Mouse (Mus musculus) kidney, adult 18-20 months (tissue): ENCODE measurements around the gene Vamp8.
A peak's percentile ranks its signal among the peaks of the same experiment; 100 is the strongest.

ENCODE experiments used
- DNase-seq: peaks from one replicate; pipeline ENCODE4 v3.0.0; 2021

Vamp8 gene

DNA sequence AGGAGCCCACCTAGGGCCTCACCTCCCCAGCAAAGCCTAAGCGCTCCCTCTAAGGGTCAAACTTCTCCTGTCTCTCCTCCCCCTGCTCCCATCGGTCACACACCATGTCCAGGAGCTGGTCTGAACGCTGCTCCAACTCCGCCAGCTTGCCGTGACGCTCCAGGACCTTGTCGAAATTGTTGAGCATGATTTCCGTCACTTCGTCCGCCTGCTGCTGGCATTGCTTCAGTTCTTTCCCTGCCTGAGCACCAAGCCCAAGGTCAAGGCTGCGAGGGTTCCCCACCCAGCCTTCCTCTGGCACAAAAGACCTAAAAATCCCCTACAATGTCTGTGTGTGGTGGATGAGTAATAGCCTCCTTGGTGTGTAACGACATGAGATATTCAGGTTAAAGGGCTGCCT, 20.4 kb downstream of the Vamp8 start:
- DNase-seq: no peak

GRCm38 (mm10) chr6:72369557-72369956, 20.9 kb downstream of the Vamp8 start:
- DNase-seq: no peak

DNA sequence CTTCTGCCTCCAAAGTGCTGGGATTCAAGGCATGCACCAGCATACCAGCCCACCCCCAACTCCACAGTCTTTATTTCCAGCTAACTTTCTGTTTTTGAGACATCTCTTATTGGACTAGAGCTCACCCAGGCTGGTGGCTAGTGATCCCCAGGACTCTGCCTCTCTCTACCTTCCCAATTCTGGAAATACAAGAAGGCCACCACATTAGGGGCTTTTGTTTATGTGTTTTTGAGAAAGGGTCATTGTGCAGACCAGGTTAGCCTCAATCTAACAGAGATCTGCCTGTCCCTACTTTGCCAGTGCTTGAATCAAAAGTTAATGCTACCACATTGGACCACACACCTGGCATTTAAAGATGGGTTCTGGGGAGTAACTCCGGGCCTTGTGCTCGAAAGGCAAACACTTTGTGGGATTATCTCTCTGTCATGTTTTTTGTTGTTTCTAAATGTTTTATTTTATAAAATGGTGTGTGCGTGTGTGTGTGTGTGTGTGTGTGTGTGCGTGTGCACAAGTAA, 23.0 kb downstream of the Vamp8 start:
- no peak for DNase-seq

DNA sequence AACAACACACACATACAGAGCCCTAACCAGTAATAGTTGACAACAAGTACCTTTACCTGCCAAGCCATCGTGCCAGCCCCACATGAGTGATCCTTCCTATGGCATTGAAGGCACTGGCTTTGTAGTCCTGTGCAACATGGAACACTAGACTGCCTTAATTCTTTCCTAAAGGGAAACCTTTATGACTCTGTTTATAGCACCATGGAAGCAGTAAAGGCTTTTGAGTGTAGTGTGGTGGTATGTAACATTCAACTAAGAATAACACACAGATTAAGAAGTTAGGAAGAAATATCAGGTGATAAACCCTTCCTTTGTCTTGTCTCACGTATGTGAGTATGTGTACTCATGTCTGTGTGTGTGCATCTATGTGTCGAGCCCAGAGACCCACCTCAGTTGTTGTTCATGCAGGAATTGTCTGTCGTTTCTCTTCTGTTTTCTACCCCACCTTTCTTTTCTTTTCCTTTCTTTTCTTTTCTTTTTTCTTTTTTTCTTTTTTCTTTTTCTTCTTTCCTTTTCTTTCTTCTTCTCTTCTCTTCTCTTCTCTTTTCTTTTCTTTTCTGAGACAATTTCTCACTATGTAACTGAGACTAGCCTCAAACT, 23.6 kb downstream of the Vamp8 start, which contains the start of gene Rnf181:
Gene Rnf181, minus strand, starts transcription at position 113 of the 600 bp plus-strand sequence.
- no peak for DNase-seq

DNA sequence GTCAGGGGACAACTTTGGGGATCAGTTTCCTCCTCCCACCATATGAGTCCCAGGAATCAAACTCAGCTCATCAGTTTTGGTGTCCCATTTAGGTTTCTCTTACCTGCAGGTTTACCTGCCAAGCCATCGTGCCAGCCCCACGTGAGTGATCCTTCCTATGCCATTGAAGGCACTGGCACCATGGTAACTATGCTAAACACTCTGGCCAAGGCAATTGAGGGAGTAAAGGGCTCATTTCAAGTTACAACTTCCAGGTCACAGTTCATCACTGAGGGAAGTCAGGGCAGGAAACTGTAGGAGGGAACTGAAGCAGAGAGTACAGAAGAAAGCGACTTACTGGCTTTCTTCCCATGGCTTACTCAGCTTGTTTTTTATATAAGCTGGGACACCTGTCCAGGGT, 24.2 kb downstream of the Vamp8 start:
- DNase-seq: no peak

GRCm38 (mm10) chr6:72364985-72365384, 25.5 kb downstream of the Vamp8 start:
- no peak for DNase-seq

DNA sequence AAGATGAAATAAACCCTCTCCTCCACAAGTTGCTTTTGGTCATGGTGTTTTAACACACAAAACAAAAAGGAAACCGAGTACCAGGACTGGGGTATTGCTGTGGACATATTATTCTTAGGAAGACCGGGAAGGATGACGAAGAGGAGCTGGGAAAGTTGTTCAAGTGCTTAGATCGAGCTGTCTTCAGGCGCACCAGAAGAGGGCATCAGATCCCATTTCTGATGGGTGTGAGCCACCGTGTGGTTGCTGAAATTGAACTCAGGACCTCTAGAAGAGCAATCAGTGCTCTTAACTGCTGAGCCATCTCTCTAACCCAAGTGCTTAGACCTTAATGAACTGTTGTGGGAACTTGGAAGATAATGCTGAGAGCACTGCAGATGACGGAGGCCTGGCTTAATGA, 26.5 kb downstream of the Vamp8 start:
- no peak for DNase-seq

- DNase-seq: peak; percentile 94
These were observed 28.1 kb downstream of the Vamp8 start for GRCm38 (mm10) chr6:72362132-72363028.

DNA sequence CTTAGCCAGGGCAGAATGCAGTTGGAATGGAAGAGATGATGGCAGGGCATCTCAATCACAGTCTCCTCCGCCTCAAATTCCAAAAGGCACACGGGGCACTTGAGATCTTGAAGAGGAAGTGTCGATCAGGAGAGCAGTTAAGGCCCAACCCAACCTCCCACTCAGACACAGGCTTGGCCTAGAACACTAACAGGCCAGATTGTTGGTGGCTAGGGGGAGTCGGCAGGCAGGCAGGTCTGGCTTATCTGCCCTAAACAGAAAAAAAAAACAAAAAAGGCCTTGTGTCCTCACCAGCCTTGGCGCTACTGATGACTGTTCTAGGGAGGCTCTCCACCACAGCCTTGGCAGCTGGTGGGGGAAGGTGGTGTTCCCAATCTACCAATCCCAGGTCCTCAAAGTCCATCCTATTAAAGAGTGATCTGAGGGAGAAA, 29.4 kb downstream of the Vamp8 start:
- no peak for DNase-seq

- peak; percentile 70 for DNase-seq
These were observed 29.9 kb downstream of the Vamp8 start for GRCm38 (mm10) chr6:72360599-72360935.

GRCm38 (mm10) chr6:72359891-72360598, 30.5 kb downstream of the Vamp8 start:
- DNase-seq: peak; percentile 56

DNA sequence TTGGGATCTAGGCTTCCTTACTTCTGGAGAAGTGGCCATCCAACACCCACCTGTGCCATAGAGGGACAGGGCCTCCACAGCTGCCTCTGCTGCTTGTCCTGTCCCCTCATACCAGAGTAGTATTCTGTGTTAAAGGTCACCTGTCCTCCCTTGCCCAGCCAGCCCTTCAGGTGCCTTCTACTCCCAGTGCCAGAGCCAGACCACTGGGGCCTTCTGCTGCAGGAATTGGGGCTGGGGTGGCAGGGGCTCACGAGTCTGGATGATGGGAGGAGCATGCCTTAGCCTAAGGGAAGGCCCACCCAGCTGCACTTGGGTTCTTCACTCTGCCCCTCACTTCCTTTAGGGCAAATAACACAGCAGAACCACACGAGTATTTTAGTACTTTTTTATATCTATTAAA, 31.2 kb downstream of the Vamp8 start:
- no peak for DNase-seq

GRCm38 (mm10) chr6:72358086-72358764, 32.3 kb downstream of the Vamp8 start:
- DNase-seq: no peak

DNA sequence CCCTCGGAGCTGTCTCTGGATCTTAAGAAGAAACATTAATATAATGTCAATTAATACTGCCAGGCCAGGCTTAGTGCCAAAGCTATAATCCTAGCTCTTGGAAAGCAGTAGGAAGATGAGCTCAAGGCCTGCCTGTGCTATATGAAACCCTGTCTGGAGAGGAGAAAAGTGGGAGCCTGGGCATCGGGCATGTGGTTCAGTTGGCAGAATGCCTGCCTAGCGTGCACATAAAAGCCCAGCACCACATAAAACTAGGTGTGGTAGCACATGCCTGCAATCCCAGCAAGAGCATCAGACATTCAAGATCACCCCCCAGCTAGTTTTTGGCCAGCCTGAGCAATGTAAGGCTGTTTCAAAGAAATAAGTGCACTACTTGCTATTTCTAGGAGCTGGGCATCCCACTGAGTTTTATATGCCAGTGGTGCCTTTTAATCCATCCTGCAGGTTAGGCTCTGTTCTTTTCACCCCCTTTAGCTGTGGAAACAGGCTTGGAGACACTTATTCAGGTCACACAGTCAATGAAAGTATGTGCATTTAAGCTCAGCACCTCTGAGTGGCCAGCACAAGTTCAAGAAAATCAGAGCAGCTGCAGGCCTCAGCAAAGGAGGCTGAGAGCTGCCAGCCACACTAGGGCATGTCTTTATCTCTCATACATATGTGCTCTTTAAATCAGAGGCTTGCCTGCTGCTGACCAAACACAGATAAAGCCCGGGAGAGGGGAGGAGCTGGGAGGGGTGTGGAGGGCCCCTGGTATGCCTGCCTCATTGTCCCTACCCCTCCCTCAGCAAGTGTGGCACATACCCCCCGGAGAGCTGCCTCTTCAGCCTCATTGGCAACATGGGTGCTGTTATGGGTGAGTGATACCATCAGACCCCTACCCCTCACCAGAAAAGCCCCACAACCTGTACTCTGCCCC, 33.1 kb downstream of the Vamp8 start:
- DNase-seq: no peak

DNA sequence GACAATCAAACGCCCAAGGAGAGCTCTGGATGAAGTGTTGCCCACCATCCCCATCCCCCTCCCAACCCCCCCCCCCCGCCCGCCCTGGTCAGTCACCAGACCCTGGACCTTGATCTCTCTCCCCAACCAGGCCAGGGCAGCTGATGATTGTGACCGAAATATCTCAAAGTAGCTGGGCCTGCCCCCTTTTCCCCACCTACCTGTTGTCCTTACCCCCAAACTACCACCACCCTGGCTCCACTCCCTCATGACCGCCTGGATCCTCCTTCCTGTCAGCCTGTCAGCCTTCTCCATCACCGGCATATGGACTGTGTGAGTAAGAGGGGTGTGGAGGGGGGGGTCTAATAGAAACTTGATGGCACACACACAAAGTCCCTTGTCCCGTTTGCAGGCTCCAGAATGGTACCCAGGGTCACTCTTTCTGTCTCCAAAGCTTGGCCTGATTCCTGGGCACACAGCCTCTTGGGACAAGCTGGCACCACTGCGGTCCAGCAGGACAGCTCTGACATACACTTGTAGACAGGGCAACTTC, 34.4 kb downstream of the Vamp8 start:
- no peak for DNase-seq

DNA sequence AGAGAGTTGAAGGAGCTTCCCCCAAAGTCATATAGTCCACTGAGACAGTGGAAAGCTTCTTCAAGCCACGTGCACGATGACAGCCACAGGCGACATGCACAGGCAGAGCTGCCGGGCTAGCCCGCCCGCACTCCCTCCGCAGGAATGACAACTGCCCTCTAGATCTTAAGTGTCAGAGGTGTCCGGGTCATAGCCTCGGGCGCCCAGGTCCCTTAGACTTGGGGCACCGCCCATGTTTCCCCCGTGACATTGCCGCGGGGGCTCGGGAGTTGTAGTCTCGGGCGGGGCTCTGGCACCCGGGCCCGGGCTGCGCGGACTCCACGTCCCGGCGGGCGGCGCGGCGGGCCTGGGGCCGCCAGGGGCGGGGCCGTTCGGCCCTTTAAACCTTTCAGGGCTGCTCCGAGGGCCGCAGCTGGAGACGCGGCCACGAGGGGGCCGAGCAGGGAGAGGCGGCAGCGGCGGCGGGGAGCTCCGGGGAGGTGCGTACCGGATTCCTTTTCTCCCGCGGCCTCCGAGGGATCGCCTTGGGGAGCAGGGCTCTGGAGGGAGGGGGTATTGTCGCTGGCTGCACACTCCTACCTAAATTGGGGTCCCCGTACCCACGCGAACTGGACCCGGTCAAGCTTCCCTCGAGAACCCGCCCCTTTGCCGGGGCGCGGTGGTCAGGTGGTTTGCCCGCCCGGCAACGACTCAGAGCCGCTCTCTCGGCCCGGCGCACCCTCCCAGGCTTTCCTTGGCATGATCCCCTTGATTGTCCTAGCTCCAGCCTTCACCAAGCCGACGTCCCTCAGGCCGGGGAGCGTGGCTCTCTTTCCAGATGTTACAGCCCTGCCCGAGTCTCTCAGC, 35.2 kb downstream of the Vamp8 start, which contains the start of gene Tmem150a:
Gene Tmem150a, plus strand, starts transcription at position 382 of the 846 bp plus-strand sequence.
- DNase-seq: peak; percentile 90

DNA sequence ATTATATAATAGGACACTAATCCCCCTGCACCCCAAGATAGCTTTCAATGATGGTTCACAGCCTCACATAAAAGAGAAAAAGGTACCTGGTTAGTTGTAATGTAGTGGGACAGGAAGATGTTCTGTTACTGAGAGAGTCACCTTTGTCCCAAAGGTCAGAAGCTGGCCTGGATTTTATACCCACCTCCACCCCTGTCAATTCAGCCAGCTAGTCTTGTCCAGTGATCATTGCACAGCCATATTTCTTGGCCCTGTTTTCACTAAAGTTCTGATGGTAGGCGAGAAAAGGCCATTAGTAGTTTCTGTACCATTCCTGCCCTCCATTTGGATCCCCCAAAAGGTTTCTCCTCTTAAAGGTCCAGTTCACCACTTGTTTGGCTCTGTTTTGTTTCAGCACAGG, 36.5 kb downstream of the Vamp8 start:
- no peak for DNase-seq

DNA sequence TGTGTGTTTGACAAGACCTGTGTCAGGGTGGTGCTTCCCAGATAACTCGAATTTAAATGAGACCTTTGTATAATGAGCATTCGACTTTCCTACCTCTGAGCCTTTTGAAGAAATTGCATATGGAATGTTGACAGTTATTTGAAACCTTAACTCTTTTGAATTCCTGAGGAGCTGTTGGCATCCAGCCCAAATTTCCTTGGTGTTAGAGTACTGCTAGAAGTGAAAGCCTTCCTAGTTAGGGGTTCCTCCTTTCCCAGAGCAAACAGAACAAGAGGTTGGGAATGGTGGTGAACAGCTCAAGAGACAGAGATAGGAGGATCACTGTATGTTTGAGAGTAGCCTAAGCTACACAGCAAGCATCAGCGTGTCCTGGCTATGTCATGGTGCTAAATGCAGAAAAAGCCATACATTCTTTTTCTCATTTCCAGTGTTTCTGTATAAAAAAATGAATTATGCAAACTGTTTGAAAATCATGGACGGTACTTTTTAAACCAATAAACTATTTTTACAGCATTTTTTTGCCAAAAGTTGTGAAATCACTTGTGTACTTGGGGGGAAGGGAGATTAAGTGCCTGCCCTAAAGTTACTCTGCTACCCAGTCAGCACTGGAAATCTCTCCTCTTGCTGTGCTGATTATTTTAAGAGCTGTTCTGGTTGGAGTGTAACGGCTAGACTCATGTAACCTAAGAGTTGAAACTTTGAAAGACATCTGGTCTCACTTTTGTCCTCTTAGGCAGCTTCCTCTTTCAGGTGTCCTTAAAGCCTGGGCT, 37.7 kb downstream of the Vamp8 start:
- no peak for DNase-seq

- no peak for DNase-seq
These were observed 40.3 kb downstream of the Vamp8 start for GRCm38 (mm10) chr6:72350214-72350613.

- no peak for DNase-seq
These were observed 42.1 kb downstream of the Vamp8 start for GRCm38 (mm10) chr6:72348411-72348810.
